Mouse (Mus musculus) intestine, postnatal 0 days (tissue): ENCODE data around the gene Mepe. TPM values are rescaled to one million over a fixed set of nuclear protein-coding genes. Genes with fewer than 3 reads are reported as not detected.

Source experiments
- ATAC-seq: fragments of 200-750 bp; cut with Nextera tagmentation; 2 replicates; pipeline ENCODE4 v1.8.0; 2017; ENCODE audit warnings: mild to moderate bottlenecking, moderate TSS enrichment, moderate library complexity
- H3K27ac ChIP-seq: fragments of 300-500 bp; sonication (generic); 2 replicates; pipeline ENCODE4 v1.5.1; 2014; ENCODE audit warnings: mild to moderate bottlenecking, low read depth, low read length, moderate library complexity
- H3K27me3 ChIP-seq: fragments of 300-500 bp; sonication (generic); replicated peaks from 2 replicates; pipeline ENCODE4 v1.6.1; 2014; ENCODE audit warnings: low read length, mixed read lengths; ENCODE audit not compliant: control insufficient read depth, insufficient read depth
- H3K36me3 ChIP-seq: fragments of 300-500 bp; sonication (generic); 2 replicates; pipeline ENCODE4 v1.6.1; 2014; ENCODE audit warnings: mild to moderate bottlenecking, moderate library complexity; ENCODE audit not compliant: control insufficient read depth, insufficient read depth
- H3K4me1 ChIP-seq: fragments of 300-500 bp; sonication (generic); replicated peaks from 2 replicates; pipeline ENCODE4 v1.6.1; 2014; ENCODE audit warnings: antibody characterized with exemption, low read length, mixed read lengths; ENCODE audit not compliant: control insufficient read depth, insufficient read depth
- H3K4me2 ChIP-seq: fragments of 300-500 bp; sonication (generic); replicated peaks from 2 replicates; pipeline ENCODE4 v1.6.1; 2014; ENCODE audit warnings: low read depth, mild to moderate bottlenecking, moderate library complexity
- H3K4me3 ChIP-seq: fragments of 300-500 bp; sonication (generic); 2 replicates; pipeline ENCODE4 v1.5.1; 2014; ENCODE audit warnings: low read depth, low read length
- H3K9ac ChIP-seq: fragments of 300-500 bp; sonication (generic); 2 replicates; pipeline ENCODE4 v1.6.1; 2014; ENCODE audit warnings: mild to moderate bottlenecking, low read depth, low read length
- H3K9me3 ChIP-seq: fragments of 300-500 bp; sonication (generic); 2 replicates; pipeline ENCODE4 v1.6.1; 2016; ENCODE audit warnings: mixed run types; ENCODE audit not compliant: control insufficient read depth
- CTCF ChIP-seq: sonication (generic); IDR thresholded peaks from 2 replicates; pipeline ENCODE4 v1.5.1; 2016; ENCODE audit warnings: low read depth, mild to moderate bottlenecking, control low read depth, antibody characterized with exemption, moderate library complexity
- WGBS: fragments of 180-500 bp; shearing (Covaris S2); extraction: QIAGEN DNeasy Blood & Tissue Kit; methylation state at CpG from one replicate; pipeline ENCODE4 v1.1.7; 2014; 5-methylcytosine and 5-hydroxymethylcytosine counted together
- polyA plus RNA-seq: library from polyadenylated mRNA; unstranded; fragments of >200 nt; fragmentation: Nextera tagmentation; extraction: Ambion mirVana; gene quantifications from 2 replicates; pipeline ENCODE4 v1.2.1, GENCODE M21; 2015

Mepe gene
- polyA plus RNA-seq, result not detected in 2 replicates

- no peak for TF ChIP-seq CTCF
- H3K4me2 ChIP-seq, result no peak within 1 kb of the TSS
- H3K27me3 ChIP-seq, result no peaks in the 10 kb centered on the region
- no peak within 1 kb of the TSS for H3K9ac ChIP-seq
- 88% methylated on average over 6 of the region's 6 CpGs for WGBS
- no peak for ATAC-seq
- no peaks in the 10 kb centered on the region for H3K36me3 ChIP-seq
- H3K4me1 ChIP-seq, result no peaks in the 10 kb centered on the region
- H3K27ac ChIP-seq, result no peak within 1 kb of the TSS
- no peaks in the 10 kb centered on the region for H3K9me3 ChIP-seq
- H3K4me3 ChIP-seq, result no peak within 1 kb of the TSS
These were observed at the start of gene Mepe for GRCm38 (mm10) chr5:104325029-104325428. TSS of gene Mepe (plus strand) at chr5:104325329.

- no peaks in the 10 kb centered on the region for H3K27me3 ChIP-seq
- H3K4me3 ChIP-seq, result no peak overlapping the region
- 75% methylated on average over 6 of the region's 6 CpGs for WGBS
- ATAC-seq, result no peak
- TF ChIP-seq CTCF, result no peak
- H3K4me2 ChIP-seq, result no peak overlapping the region
- H3K36me3 ChIP-seq, result no peaks in the 10 kb centered on the region
- no peak overlapping the region for H3K9ac ChIP-seq
- no peaks in the 10 kb centered on the region for H3K4me1 ChIP-seq
- H3K9me3 ChIP-seq, result no peaks in the 10 kb centered on the region
- no peak overlapping the region for H3K27ac ChIP-seq
These were observed 30.9 kb upstream of the Mepe start for GRCm38 (mm10) chr5:104294201-104294600.

GRCm38 (mm10) chr5:104298994-104299393 lies 26.1 kb upstream of the Mepe start, which contains the start of gene Ibsp:
TSS of gene Ibsp (plus strand) at chr5:104299171.
- WGBS, result 66% methylated on average over 6 of the region's 6 CpGs
- no peaks in the 10 kb centered on the region for H3K27me3 ChIP-seq
- H3K9me3 ChIP-seq, result no peaks in the 10 kb centered on the region
- no peak within 1 kb of the TSS for H3K9ac ChIP-seq
- no peak within 1 kb of the TSS for H3K27ac ChIP-seq
- TF ChIP-seq CTCF, result no peak
- no peak within 1 kb of the TSS for H3K4me2 ChIP-seq
- H3K36me3 ChIP-seq, result no peaks in the 10 kb centered on the region
- H3K4me3 ChIP-seq, result no peak within 1 kb of the TSS
- ATAC-seq, result no peak
- H3K4me1 ChIP-seq, result no peaks in the 10 kb centered on the region

GRCm38 (mm10) chr5:104314073-104314472 lies 11.1 kb upstream of the Mepe start:
- H3K36me3 ChIP-seq, result no peaks in the 10 kb centered on the region
- no peak for ATAC-seq
- no peaks in the 10 kb centered on the region for H3K27me3 ChIP-seq
- WGBS, result 44% methylated on average over 1 of the region's 1 CpGs
- no peak overlapping the region for H3K9ac ChIP-seq
- no peak overlapping the region for H3K4me3 ChIP-seq
- no peak for TF ChIP-seq CTCF
- H3K27ac ChIP-seq, result no peak overlapping the region
- no peaks in the 10 kb centered on the region for H3K4me1 ChIP-seq
- H3K9me3 ChIP-seq, result no peaks in the 10 kb centered on the region
- H3K4me2 ChIP-seq, result no peak overlapping the region

- WGBS, result 66% methylated on average over 4 of the region's 4 CpGs
- Histone ChIP-seq H3K27me3 (no peaks in the 10 kb centered on the region), H3K4me1 (no peaks in the 10 kb centered on the region), H3K4me3 (no peak overlapping the region), H3K4me2 (no peak overlapping the region), H3K9me3 (no peaks in the 10 kb centered on the region), H3K27ac (no peak overlapping the region), H3K9ac (no peak overlapping the region), H3K36me3 (no peaks in the 10 kb centered on the region)
- TF ChIP-seq CTCF, result no peak
- ATAC-seq, result no peak
These were observed 1.8 kb downstream of the Mepe start for GRCm38 (mm10) chr5:104326884-104327283.

GRCm38 (mm10) chr5:104327389-104327788 lies 2.3 kb downstream of the Mepe start:
- no peak overlapping the region for H3K27ac ChIP-seq
- TF ChIP-seq CTCF, result no peak
- no peaks in the 10 kb centered on the region for H3K36me3 ChIP-seq
- no peak for ATAC-seq
- H3K9me3 ChIP-seq, result no peaks in the 10 kb centered on the region
- H3K9ac ChIP-seq, result no peak overlapping the region
- WGBS, result 81% methylated on average over 8 of the region's 8 CpGs
- H3K27me3 ChIP-seq, result no peaks in the 10 kb centered on the region
- H3K4me3 ChIP-seq, result no peak overlapping the region
- no peak overlapping the region for H3K4me2 ChIP-seq
- no peaks in the 10 kb centered on the region for H3K4me1 ChIP-seq

GRCm38 (mm10) chr5:104327876-104328275 lies 2.7 kb downstream of the Mepe start:
- no peaks in the 10 kb centered on the region for H3K4me1 ChIP-seq
- no peak overlapping the region for H3K4me2 ChIP-seq
- H3K36me3 ChIP-seq, result no peaks in the 10 kb centered on the region
- no peaks in the 10 kb centered on the region for H3K27me3 ChIP-seq
- H3K9me3 ChIP-seq, result no peaks in the 10 kb centered on the region
- no peak for TF ChIP-seq CTCF
- H3K4me3 ChIP-seq, result no peak overlapping the region
- H3K27ac ChIP-seq, result no peak overlapping the region
- H3K9ac ChIP-seq, result no peak overlapping the region
- no peak for ATAC-seq
